21 mouse cellular contexts compared by ENCODE assay signal in genomic region chr5:123023049-123023448, GRCm38 (mm10). TPM values are rescaled to one million over a fixed set of nuclear protein-coding genes. Genes with fewer than 3 reads are reported as not detected.
DNase-seq lines count a peak whose midpoint lies in the region; ATAC-seq and TF ChIP-seq lines count a peak whose summit lies in the region.
"Had no signal": no experiment of that assay in that cellular context is flagged by ENCODE, and none has a peak within 500 bp of the region (broad histone marks: within the 10 kb centered on the region; RNA-seq: fewer than 3 reads in every experiment).

No protein-coding gene starts in this region.

- H3K9me3 ChIP-seq in limb, embryonic 13.5 days: no peaks in the 10 kb centered on the region
- no peaks in the 10 kb centered on the region for H3K9me3 ChIP-seq in limb, embryonic 10.5 days (replicated peaks)
- no peaks in the 10 kb centered on the region for H3K9me3 ChIP-seq in embryonic facial prominence, embryonic 10.5 days
- H3K9me3 ChIP-seq: hindbrain, embryonic 12.5 days; midbrain, embryonic 13.5 days had no signal

- no peak for TF ChIP-seq POLR2A in bone marrow macrophage, adult 2 months (IDR thresholded peaks at IDR 0.05; ENCODE audit: borderline replicate concordance, low read depth, low read length)

- H3K27me3 ChIP-seq in limb, embryonic 13.5 days: no peaks in the 10 kb centered on the region
- no peaks in the 10 kb centered on the region for H3K27me3 ChIP-seq in limb, embryonic 10.5 days (ENCODE audit: low read depth, poor library complexity, severe bottlenecking)
- H3K27me3 ChIP-seq in embryonic facial prominence, embryonic 10.5 days (replicated peaks; ENCODE audit: low read depth, poor library complexity, severe bottlenecking): no peaks in the 10 kb centered on the region
- H3K27me3 ChIP-seq: hindbrain, embryonic 12.5 days; midbrain, embryonic 13.5 days had no signal

- H3K4me2 ChIP-seq in limb, embryonic 13.5 days (replicated peaks): no peak overlapping the region
- H3K4me2 ChIP-seq: hindbrain, embryonic 12.5 days; midbrain, embryonic 13.5 days had no signal

- DNase-seq in heart, postnatal 10 days: peak; percentile 53 to 62
- no peak for DNase-seq in heart, postnatal 25 days (ENCODE audit: low spot score)
- DNase-seq in limb, embryonic 10.5 days (ENCODE audit: low spot score): no peak
- DNase-seq in lung, postnatal 36 days: peak; percentile 86
- no peak for DNase-seq in thymus, postnatal 10 days (ENCODE audit: low spot score in 2 of 2)
- no peak for DNase-seq in embryonic facial prominence, embryonic 10.5 days (ENCODE audit: low spot score)
- DNase-seq: adrenal gland, adult 2 months; cerebellum, adult 2 months; retina, postnatal 1 day; right cerebral cortex, postnatal 4 days; thymus, postnatal 36 days had no signal

- H3K9ac ChIP-seq in limb, embryonic 13.5 days: no peak overlapping the region
- H3K9ac ChIP-seq: hindbrain, embryonic 12.5 days; liver, embryonic 14.5 days; midbrain, embryonic 13.5 days had no signal

- WGBS in limb, embryonic 13.5 days: 67% methylated on average over 6 of the region's 6 CpGs
- 91% methylated on average over 6 of the region's 6 CpGs for WGBS in limb, embryonic 10.5 days
- 89% methylated on average over 6 of the region's 6 CpGs for WGBS in embryonic facial prominence, embryonic 10.5 days

- H3K4me3 ChIP-seq in limb, embryonic 13.5 days: no peak overlapping the region
- no peak overlapping the region for H3K4me3 ChIP-seq in limb, embryonic 10.5 days
- no peak overlapping the region for H3K4me3 ChIP-seq in bone marrow macrophage, adult 2 months (ENCODE audit: insufficient read depth, low read length)
- no peak overlapping the region for H3K4me3 ChIP-seq in embryonic facial prominence, embryonic 10.5 days
- H3K4me3 ChIP-seq: erythroblast, embryonic 14.5 days; hindbrain, embryonic 12.5 days; midbrain, embryonic 13.5 days had no signal

- no peak for ATAC-seq in limb, embryonic 13.5 days (ENCODE audit: low FRiP score, low read depth)
- ATAC-seq: forebrain, embryonic 14.5 days; inflammation-experienced regulatory T-cells, adult 6 months; midbrain, embryonic 13.5 days had no signal

- no peak for TF ChIP-seq CTCF in bone marrow macrophage, adult 2 months (IDR thresholded peaks at IDR 0.05; ENCODE audit: low read depth, low read length)

- H3K36me3 ChIP-seq in limb, embryonic 13.5 days: peaks cover 1% of the 10 kb centered on the region; the same call in 1 of the 2 replicates
- H3K36me3 ChIP-seq in limb, embryonic 10.5 days: peaks cover under 1% of the 10 kb centered on the region
- H3K36me3 ChIP-seq in embryonic facial prominence, embryonic 10.5 days (replicated peaks): peaks cover 8% of the 10 kb centered on the region; the same call in 1 of the 2 replicates
- H3K36me3 ChIP-seq: hindbrain, embryonic 12.5 days; midbrain, embryonic 13.5 days had no signal

- H3K4me1 ChIP-seq in limb, embryonic 13.5 days: peaks cover 50% of the 10 kb centered on the region
- peaks cover 42% of the 10 kb centered on the region for H3K4me1 ChIP-seq in limb, embryonic 10.5 days
- H3K4me1 ChIP-seq in bone marrow macrophage, adult 2 months (ENCODE audit: control insufficient read depth, insufficient read depth, low read length): peaks cover 67% of the 10 kb centered on the region
- H3K4me1 ChIP-seq in embryonic facial prominence, embryonic 10.5 days: peaks cover 40% of the 10 kb centered on the region

- intact Hi-C loops in heart, postnatal 10 days (cut with DNase I): no loop called here
- intact Hi-C loops in heart, postnatal 25 days (cut with DNase I): no loop called here

- H3K27ac ChIP-seq in limb, embryonic 13.5 days: peak overlapping the region; percentile 22; the same call in 1 of the 2 replicates
- H3K27ac ChIP-seq in limb, embryonic 10.5 days: no peak overlapping the region
- peak overlapping the region; percentile 19 for H3K27ac ChIP-seq in bone marrow macrophage, adult 2 months (ENCODE audit: insufficient read depth, low read depth, low read length)
- no peak overlapping the region for H3K27ac ChIP-seq in embryonic facial prominence, embryonic 10.5 days (replicated peaks)
- H3K27ac ChIP-seq: hindbrain, embryonic 12.5 days; liver, embryonic 14.5 days; midbrain, embryonic 13.5 days had no signal

RNA-seq across cellular contexts. Expression of gene Orai1, which starts 8.2 kb away (rescaled TPM):
- total RNA-seq in heart, postnatal 10 days (2021): 10 to 100 TPM; 18.7 to 20.2 TPM
- 10 to 100 TPM; 15.1 to 16.1 TPM for total RNA-seq in heart, postnatal 25 days (2021)
- 15.3 and 15.5 TPM in 2 replicates for polyA plus RNA-seq in limb, embryonic 13.5 days (2015; fragmentation: Nextera tagmentation; extraction: Ambion mirVana)
- 10.2 and 11.5 TPM in 2 replicates for polyA plus RNA-seq in limb, embryonic 10.5 days (2016; fragmentation: Nextera tagmentation; extraction: Ambion mirVana)
- polyA plus RNA-seq in bone marrow macrophage, adult 2 months (2012; ENCODE audit: insufficient read depth, insufficient read length, missing spikeins): 59.9 and 68.5 TPM in 2 replicates
- polyA plus RNA-seq in embryonic facial prominence, embryonic 10.5 days (2016; fragmentation: Nextera tagmentation; extraction: Ambion mirVana): 8.4 and 8.7 TPM in 2 replicates

RNA-seq across cellular contexts. Expression of gene Morn3, which starts 23.8 kb away (rescaled TPM):
- total RNA-seq in heart, postnatal 10 days (2021): not detected
- not detected for total RNA-seq in heart, postnatal 25 days (2021)
- 0.92 TPM in 1 of 2 replicates, not detected in the other for polyA plus RNA-seq in limb, embryonic 13.5 days (2015; fragmentation: Nextera tagmentation; extraction: Ambion mirVana)
- polyA plus RNA-seq in limb, embryonic 10.5 days (2016; fragmentation: Nextera tagmentation; extraction: Ambion mirVana): not detected in 2 replicates
- polyA plus RNA-seq in bone marrow macrophage, adult 2 months (2012; ENCODE audit: insufficient read depth, insufficient read length, missing spikeins): not detected in 2 replicates
- not detected in 2 replicates for polyA plus RNA-seq in embryonic facial prominence, embryonic 10.5 days (2016; fragmentation: Nextera tagmentation; extraction: Ambion mirVana)
- total RNA-seq: adrenal gland, adult 2 months; granulocyte monocyte progenitor cell, adult 5-6 weeks; left cerebral cortex, postnatal 36 days had no signal
- polyA plus RNA-seq: adrenal gland, adult 2 months; erythroblast, embryonic 14.5 days; liver, embryonic 14.5 days had no signal

RNA-seq across cellular contexts. Expression of gene Kdm2b, which starts 33.4 kb away (rescaled TPM):
- 10 to 100 TPM; 23.1 to 23.3 TPM for total RNA-seq in heart, postnatal 10 days (2021)
- total RNA-seq in heart, postnatal 25 days (2021): 10 to 100 TPM; 15.4 to 16.8 TPM
- 64.3 and 66.6 TPM in 2 replicates for polyA plus RNA-seq in limb, embryonic 13.5 days (2015; fragmentation: Nextera tagmentation; extraction: Ambion mirVana)
- 108 and 115 TPM in 2 replicates for polyA plus RNA-seq in limb, embryonic 10.5 days (2016; fragmentation: Nextera tagmentation; extraction: Ambion mirVana)
- 26.6 and 26.9 TPM in 2 replicates for polyA plus RNA-seq in bone marrow macrophage, adult 2 months (2012; ENCODE audit: insufficient read depth, insufficient read length, missing spikeins)
- 88.1 and 92.1 TPM in 2 replicates for polyA plus RNA-seq in embryonic facial prominence, embryonic 10.5 days (2016; fragmentation: Nextera tagmentation; extraction: Ambion mirVana)

RNA-seq across cellular contexts. Expression of gene Tmem120b, which starts 45.2 kb away (rescaled TPM):
- 10 to 100 TPM; 11.1 to 11.7 TPM for total RNA-seq in heart, postnatal 10 days (2021)
- 10 to 100 TPM in 1 of 2 experiments, 1 to 10 TPM in 1; 8.6 to 10.6 TPM for total RNA-seq in heart, postnatal 25 days (2021)
- 16.7 and 19.1 TPM in 2 replicates for polyA plus RNA-seq in limb, embryonic 13.5 days (2015; fragmentation: Nextera tagmentation; extraction: Ambion mirVana)
- 9.7 and 12.4 TPM in 2 replicates for polyA plus RNA-seq in limb, embryonic 10.5 days (2016; fragmentation: Nextera tagmentation; extraction: Ambion mirVana)
- polyA plus RNA-seq in bone marrow macrophage, adult 2 months (2012; ENCODE audit: insufficient read depth, insufficient read length, missing spikeins): 4.3 and 6.8 TPM in 2 replicates
- polyA plus RNA-seq in embryonic facial prominence, embryonic 10.5 days (2016; fragmentation: Nextera tagmentation; extraction: Ambion mirVana): 11.3 and 11.9 TPM in 2 replicates

Comparison
In these comparisons a context has a peak if more than half of its experiments do, and no peak if none do; other contexts are left out.
1. DNase-seq: peak in heart, postnatal 10 days (2 of 2) and lung, postnatal 36 days (single experiment); none in heart, postnatal 25 days (single experiment), limb, embryonic 10.5 days (single experiment), thymus, postnatal 10 days (0 of 2) and embryonic facial prominence, embryonic 10.5 days (single experiment).
2. H3K27ac ChIP-seq: peak in limb, embryonic 13.5 days (single experiment) and bone marrow macrophage, adult 2 months (single experiment); none in limb, embryonic 10.5 days (single experiment) and embryonic facial prominence, embryonic 10.5 days (single experiment).